Mouse (Mus musculus) C2C12 (cell line): ENCODE results near the gene Arhgap32. TPM values are rescaled to one million over a fixed set of nuclear protein-coding genes. Genes with fewer than 3 reads are reported as not detected.

ENCODE experiments used
- H3K27me3 ChIP-seq: one replicate; pipeline ENCODE4 v1.6.1; 2011; ENCODE audit not compliant: control insufficient read depth, insufficient read depth, insufficient read length
- H3K36me3 ChIP-seq: one replicate; pipeline ENCODE4 v1.6.1; 2011; ENCODE audit not compliant: control insufficient read depth, insufficient read depth
- H3K4me3 ChIP-seq: one replicate; pipeline ENCODE4 v1.5.1; 2011; ENCODE audit warnings: mild to moderate bottlenecking, control low read depth; ENCODE audit not compliant: poor library complexity, insufficient read depth, severe bottlenecking
- H3K79me2 ChIP-seq: one replicate; pipeline ENCODE4 v1.6.1; 2011; ENCODE audit not compliant: control insufficient read depth, insufficient read depth
- H3K79me3 ChIP-seq: one replicate; pipeline ENCODE4 v1.6.1; 2011; ENCODE audit warnings: low read depth, control low read depth
- H3ac ChIP-seq: one replicate; pipeline ENCODE3; 2011; ENCODE audit warnings: low read depth; ENCODE audit not compliant: control insufficient read depth, insufficient read length
- CEBPB ChIP-seq: IDR thresholded peaks from one replicate; pipeline ENCODE4 v1.6.1; 2011; ENCODE audit warnings: low read depth, mild to moderate bottlenecking, control low read depth, moderate library complexity
- CTCF ChIP-seq: IDR thresholded peaks from one replicate; pipeline ENCODE4 v1.5.1; 2011; ENCODE audit not compliant: control insufficient read depth, insufficient read depth, insufficient read length
- FOSL1 ChIP-seq: IDR thresholded peaks from one replicate; pipeline ENCODE4 v1.8.0; 2011; ENCODE audit warnings: mild to moderate bottlenecking, low read length; ENCODE audit not compliant: poor library complexity, insufficient read depth, severe bottlenecking
- MAX ChIP-seq: IDR thresholded peaks from one replicate; pipeline ENCODE4 v1.6.1; 2011; ENCODE audit warnings: mild to moderate bottlenecking, control low read depth
- MYOD1 ChIP-seq: IDR thresholded peaks from one replicate; pipeline ENCODE4 v1.6.1; 2011; ENCODE audit warnings: low read depth; ENCODE audit not compliant: control insufficient read depth, insufficient read length
- MYOG ChIP-seq: IDR thresholded peaks from one replicate; pipeline ENCODE4 v1.6.1; 2011; ENCODE audit not compliant: control insufficient read depth, insufficient read length; ENCODE audit errors: extremely low read depth
- USF1 ChIP-seq: IDR thresholded peaks from one replicate; pipeline ENCODE4 v1.6.1; 2011; ENCODE audit warnings: low read depth, mild to moderate bottlenecking, control low read depth, moderate library complexity
- polyA plus RNA-seq: library from polyadenylated mRNA; unstranded; fragments of >200 nt; fragmentation: generic; extraction: Trizol; gene quantifications from one replicate; pipeline ENCODE4 v1.2.1, GENCODE M21; 2012; ENCODE audit warnings: missing spikeins

Arhgap32 gene
- polyA plus RNA-seq, 1 experiment = 2.6 TPM

GRCm38 (mm10) chr9:32283591-32283990 lies 167.7 kb downstream of the Arhgap32 start:
- no peaks in the 10 kb centered on the region for H3K79me2 ChIP-seq
- no peak overlapping the region for H3ac ChIP-seq
- H3K27me3 ChIP-seq = peaks cover 3% of the 10 kb centered on the region
- no peak overlapping the region for H3K4me3 ChIP-seq
- no peaks in the 10 kb centered on the region for H3K79me3 ChIP-seq
- H3K36me3 ChIP-seq = no peaks in the 10 kb centered on the region
- TF ChIP-seq CEBPB (no peak), MAX (no peak), MYOG (no peak), CTCF (no peak), USF1 (no peak), MYOD1 (no peak), FOSL1 (no peak)

GRCm38 (mm10) chr9:32291618-32292017 lies 175.7 kb downstream of the Arhgap32 start:
- Histone ChIP-seq H3K36me3 (no peaks in the 10 kb centered on the region), H3ac (no peak overlapping the region), H3K4me3 (no peak overlapping the region), H3K79me3 (no peaks in the 10 kb centered on the region), H3K27me3 (no peaks in the 10 kb centered on the region), H3K79me2 (no peaks in the 10 kb centered on the region)
- TF ChIP-seq MYOD1 (no peak), USF1 (no peak), MYOG (no peak), FOSL1 (no peak), MAX (no peak), CEBPB (no peak), CTCF (no peak)

- Histone ChIP-seq H3K79me2 (no peaks in the 10 kb centered on the region), H3K4me3 (no peak overlapping the region), H3K36me3 (no peaks in the 10 kb centered on the region), H3ac (no peak overlapping the region), H3K27me3 (no peaks in the 10 kb centered on the region), H3K79me3 (no peaks in the 10 kb centered on the region)
- no peak for TF ChIP-seq USF1
- TF ChIP-seq MYOD1 = no peak
- no peak for TF ChIP-seq MYOG
- no peak for TF ChIP-seq CEBPB
- no peak for TF ChIP-seq CTCF
- TF ChIP-seq FOSL1 = no peak
- no peak for TF ChIP-seq MAX
Measured at GRCm38 (mm10) chr9:32292686-32293085, 176.8 kb downstream of the Arhgap32 start.

- Histone ChIP-seq H3K79me3 (no peaks in the 10 kb centered on the region), H3ac (no peak overlapping the region), H3K79me2 (no peaks in the 10 kb centered on the region), H3K4me3 (no peak overlapping the region), H3K36me3 (no peaks in the 10 kb centered on the region), H3K27me3 (no peaks in the 10 kb centered on the region)
- no peak for TF ChIP-seq MYOG
- no peak for TF ChIP-seq CTCF
- TF ChIP-seq FOSL1 = no peak
- TF ChIP-seq CEBPB = no peak
- TF ChIP-seq USF1 = no peak
- no peak for TF ChIP-seq MAX
- no peak for TF ChIP-seq MYOD1
Measured at GRCm38 (mm10) chr9:32295061-32295800, 179.3 kb downstream of the Arhgap32 start.

- no peak for TF ChIP-seq MYOD1
- TF ChIP-seq MAX = no peak
- TF ChIP-seq CTCF = no peak
- no peak for TF ChIP-seq MYOG
- TF ChIP-seq CEBPB = no peak
- TF ChIP-seq FOSL1 = no peak
- TF ChIP-seq USF1 = no peak
Measured at GRCm38 (mm10) chr9:32302501-32303150, 186.7 kb downstream of the Arhgap32 start.

More at GRCm38 (mm10) chr9:32302501-32303150, 186.7 kb downstream of the Arhgap32 start:
- no peaks in the 10 kb centered on the region for H3K79me3 ChIP-seq
- peaks cover 7% of the 10 kb centered on the region for H3K27me3 ChIP-seq
- H3ac ChIP-seq = no peak overlapping the region
- no peaks in the 10 kb centered on the region for H3K79me2 ChIP-seq
- H3K4me3 ChIP-seq = no peak overlapping the region
- H3K36me3 ChIP-seq = no peaks in the 10 kb centered on the region
